11 mouse cellular contexts compared by ENCODE assay signal in genomic region chr1:133613817-133614216, GRCm38 (mm10). TPM values are rescaled to one million over a fixed set of nuclear protein-coding genes. Genes with fewer than 3 reads are reported as not detected.
DNase-seq lines count a peak whose midpoint lies in the region; ATAC-seq and TF ChIP-seq lines count a peak whose summit lies in the region.
"Had no signal": no experiment of that assay in that cellular context is flagged by ENCODE, and none has a peak within 500 bp of the region (broad histone marks: within the 10 kb centered on the region; RNA-seq: fewer than 3 reads in every experiment).

No protein-coding gene starts in this region.

- no peak overlapping the region for H3K4me3 ChIP-seq in liver, embryonic 14.5 days (ENCODE audit: insufficient read depth in 1 of 2, low read depth in 2 of 2, low read length in 2 of 2)
- no peak overlapping the region for H3K4me3 ChIP-seq in liver, embryonic 12.5 days
- no peak overlapping the region for H3K4me3 ChIP-seq in E14TG2a.4 (replicated peaks; ENCODE audit: low read length)

- TF ChIP-seq EP300 in liver, embryonic 14.5 days (IDR thresholded peaks at IDR 0.05; ENCODE audit: low read depth), result no peak

- WGBS in liver, embryonic 14.5 days (ENCODE audit: insufficient replicate concordance), result 62% methylated on average over 3 of the region's 3 CpGs
- 70% methylated on average over 3 of the region's 3 CpGs for WGBS in liver, embryonic 12.5 days (ENCODE audit: insufficient replicate concordance)

- peaks cover 13 to 17% of the 10 kb centered on the region in 2 experiments for H3K4me1 ChIP-seq in liver, embryonic 14.5 days (replicated peaks; ENCODE audit: control insufficient read depth in 2 of 2, insufficient read depth in 2 of 2, low read length in 1 of 2)
- H3K4me1 ChIP-seq in liver, embryonic 12.5 days, result peaks cover 26% of the 10 kb centered on the region
- H3K4me1 ChIP-seq in E14TG2a.4 (replicated peaks; ENCODE audit: low read depth, low read length), result peaks cover 12% of the 10 kb centered on the region

- no peaks in the 10 kb centered on the region for H3K27me3 ChIP-seq in liver, embryonic 14.5 days (ENCODE audit: control insufficient read depth, insufficient read depth, low read length)
- H3K27me3 ChIP-seq in liver, embryonic 12.5 days (replicated peaks), result no peaks in the 10 kb centered on the region
- H3K27me3 ChIP-seq in E14TG2a.4 (ENCODE audit: insufficient read depth, low read length), result no peaks in the 10 kb centered on the region

- H3K36me3 ChIP-seq in liver, embryonic 14.5 days (replicated peaks; ENCODE audit: control insufficient read depth, insufficient read depth, low read depth), result peaks cover under 1% of the 10 kb centered on the region
- H3K36me3 ChIP-seq in liver, embryonic 12.5 days, result peaks cover 32% of the 10 kb centered on the region
- H3K36me3 ChIP-seq in E14TG2a.4 (ENCODE audit: insufficient read depth, low read length), result peaks cover 17% of the 10 kb centered on the region

- H3K9ac ChIP-seq in liver, embryonic 14.5 days (replicated peaks), result no peak overlapping the region
- no peak overlapping the region for H3K9ac ChIP-seq in liver, embryonic 12.5 days

- H3K27ac ChIP-seq in liver, embryonic 14.5 days, result no peak overlapping the region
- H3K27ac ChIP-seq in liver, embryonic 12.5 days, result no peak overlapping the region

- no peak overlapping the region for H3K4me2 ChIP-seq in liver, embryonic 14.5 days (ENCODE audit: low read depth)
- H3K4me2 ChIP-seq in liver, embryonic 12.5 days, result no peak overlapping the region

- intact Hi-C loops in gastrocnemius, postnatal 36 days (cut with DNase I), result loop anchor here (5.0 to 10.0 kb wide), 2 partner anchors 437 to 579 kb away; partner anchors contain the start of gene Mdm4

- ATAC-seq in liver, embryonic 14.5 days (ENCODE audit: insufficient read depth), result no peak
- no peak for ATAC-seq in liver, embryonic 12.5 days
- ATAC-seq in megakaryocyte-erythroid progenitor cell, adult 5-6 weeks (replicated peaks; ENCODE audit: low FRiP score, low TSS enrichment, poor library complexity, severe bottlenecking), result 0 out of 2 replicates have a peak, but pooled peaks have one; percentile 30

- TF ChIP-seq CTCF in liver, embryonic 14.5 days (IDR thresholded peaks at IDR 0.05; ENCODE audit: low read depth), result peak; percentile 67
- peak; percentile 82 for TF ChIP-seq CTCF in E14TG2a.4 (conservative IDR thresholded peaks at IDR 0.05; ENCODE audit: low read length)

- no peaks in the 10 kb centered on the region for H3K9me3 ChIP-seq in liver, embryonic 14.5 days (ENCODE audit: control insufficient read depth, low read length)
- no peaks in the 10 kb centered on the region for H3K9me3 ChIP-seq in liver, embryonic 12.5 days (replicated peaks)
- H3K9me3 ChIP-seq in E14TG2a.4 (ENCODE audit: low read length), result no peaks in the 10 kb centered on the region

- no peak for DNase-seq in liver, embryonic 14.5 days (ENCODE audit: low read depth in 3 of 3, low spot score in 3 of 3)
- DNase-seq in NIH3T3 (ENCODE audit: low read depth), result peak; percentile 23
- no peak for DNase-seq in frontal cortex, postnatal 14 days (ENCODE audit: low spot score in 2 of 2)
- DNase-seq in gastrocnemius, postnatal 36 days, result no peak
- DNase-seq: adrenal gland, adult 8-10 months; embryo, embryonic 11 days; heart, postnatal 14 days; kidney, postnatal 14 days had no signal

RNA-seq across cellular contexts. Expression of gene Snrpe, which starts 3.7 kb away (rescaled TPM):
- polyA plus RNA-seq in liver, embryonic 14.5 days (2012; rRNA removed), result 175 and 241 TPM in 2 replicates
- polyA plus RNA-seq in liver, embryonic 14.5 days (2014; fragmentation: Nextera tagmentation; extraction: Ambion mirVana), result 488 and 500 TPM in 2 replicates
- 511 and 534 TPM in 2 replicates for polyA plus RNA-seq in liver, embryonic 12.5 days (2016; fragmentation: Nextera tagmentation; extraction: Ambion mirVana)
- 649 and 758 TPM in 2 replicates for total RNA-seq in megakaryocyte-erythroid progenitor cell, adult 5-6 weeks (2014; fragmentation: Nextera tagmentation)
- 342 and 504 TPM in 2 replicates for total RNA-seq in megakaryocyte-erythroid progenitor cell, adult 5-6 weeks (2017)
- 10 to 100 TPM; 42.6 to 43.8 TPM for total RNA-seq in gastrocnemius, postnatal 36 days (2021)

RNA-seq across cellular contexts. Expression of gene Zbed6, which starts 46.9 kb away (rescaled TPM):
- 0.27 and 1.4 TPM in 2 replicates for polyA plus RNA-seq in liver, embryonic 14.5 days (2012; rRNA removed)
- not detected in 2 replicates for polyA plus RNA-seq in liver, embryonic 14.5 days (2014; fragmentation: Nextera tagmentation; extraction: Ambion mirVana)
- not detected in 2 replicates for polyA plus RNA-seq in liver, embryonic 12.5 days (2016; fragmentation: Nextera tagmentation; extraction: Ambion mirVana)
- total RNA-seq in megakaryocyte-erythroid progenitor cell, adult 5-6 weeks (2014; fragmentation: Nextera tagmentation), result 15.3 and 16.4 TPM in 2 replicates
- total RNA-seq in megakaryocyte-erythroid progenitor cell, adult 5-6 weeks (2017), result 18.3 and 19.1 TPM in 2 replicates
- 1 to 10 TPM; 5.1 to 8.2 TPM for total RNA-seq in gastrocnemius, postnatal 36 days (2021)

RNA-seq across cellular contexts. Expression of gene Gm38394, which starts 47.3 kb away (rescaled TPM):
- 1.4 and 1.6 TPM in 2 replicates for polyA plus RNA-seq in liver, embryonic 14.5 days (2012; rRNA removed)
- 1.6 and 1.7 TPM in 2 replicates for polyA plus RNA-seq in liver, embryonic 14.5 days (2014; fragmentation: Nextera tagmentation; extraction: Ambion mirVana)
- 2.0 and 2.2 TPM in 2 replicates for polyA plus RNA-seq in liver, embryonic 12.5 days (2016; fragmentation: Nextera tagmentation; extraction: Ambion mirVana)
- 14.2 and 15.7 TPM in 2 replicates for total RNA-seq in megakaryocyte-erythroid progenitor cell, adult 5-6 weeks (2014; fragmentation: Nextera tagmentation)
- 3.9 and 8.5 TPM in 2 replicates for total RNA-seq in megakaryocyte-erythroid progenitor cell, adult 5-6 weeks (2017)
- 10 to 100 TPM; 28.4 to 29.1 TPM for total RNA-seq in gastrocnemius, postnatal 36 days (2021)

Comparison
In these comparisons a context has a peak if more than half of its experiments do, and no peak if none do; other contexts are left out.
1. RNA of gene Snrpe, which starts 3.7 kb away (total RNA-seq): 342 to 758 TPM in megakaryocyte-erythroid progenitor cell, adult 5-6 weeks; 42.6 to 43.8 TPM in gastrocnemius, postnatal 36 days; every median in the first group is over 4 times any median in the second.